Mouse (Mus musculus) heart, postnatal 10 days (tissue): ENCODE data around the gene Rbm17. TPM values are rescaled to one million over a fixed set of nuclear protein-coding genes. Genes with fewer than 3 reads are reported as not detected.
"Not testable (repeated sequence)": the region's sequence is repeated elsewhere in the genome, so short reads cannot be mapped to it uniquely, and the experiment has no call there.

Source experiments
- DNase-seq, 2 experiments: peaks; one replicate each; pipeline ENCODE4 v3.0.0; 2021
- intact Hi-C: fragments of 180-260 bp; cut with DNase I; formaldehyde crosslinking; loops from one replicate; pipeline ENCODE4 v1.15.1; 2025
- total RNA-seq, 2 experiments: library from RNA; stranded (reverse); gene quantifications; 2 replicates each; pipeline ENCODE4 v1.2.3; 2021

Gene Rbm17
- total RNA-seq = 10 to 100 TPM; 64.9 to 80.2 TPM

DNA sequence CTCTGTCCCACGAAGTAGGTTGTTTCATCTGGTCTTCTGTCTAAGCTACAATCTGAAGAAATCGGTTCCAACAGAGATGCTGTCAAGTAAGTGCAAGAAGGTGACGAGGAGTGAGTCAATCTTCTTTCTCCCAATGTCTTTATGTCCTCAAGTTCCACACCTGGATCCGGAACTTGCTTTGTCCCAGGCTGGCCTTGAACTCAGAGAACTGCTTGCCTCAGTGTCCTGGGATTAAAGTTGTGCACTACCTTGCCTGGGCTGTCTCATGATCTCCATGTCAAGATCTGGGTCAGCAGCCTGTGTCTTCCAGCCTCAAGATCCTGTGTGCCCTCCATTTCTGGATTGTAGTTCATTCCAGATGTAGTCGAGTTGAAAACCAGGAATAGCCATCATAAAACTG lies at the start of gene Rbm17:
Gene Rbm17 (minus strand): TSS at position 101 of the 400 bp plus-strand sequence.
- intact Hi-C loops = loop anchor here (5.0 kb wide), 3 partner anchors 58 to 173 kb away; partner anchors contain the start of genes Ankrd16, Fbh1 and Il15ra
- DNase-seq = no peak

GRCm38 (mm10) chr2:11653330-11653729 lies 49.4 kb upstream of the Rbm17 start:
- intact Hi-C loops = no loop called here
- DNase-seq = no peak

- no peak for DNase-seq
- intact Hi-C loops = no loop called here
These were observed 48.8 kb upstream of the Rbm17 start for GRCm38 (mm10) chr2:11652780-11653179.

DNA sequence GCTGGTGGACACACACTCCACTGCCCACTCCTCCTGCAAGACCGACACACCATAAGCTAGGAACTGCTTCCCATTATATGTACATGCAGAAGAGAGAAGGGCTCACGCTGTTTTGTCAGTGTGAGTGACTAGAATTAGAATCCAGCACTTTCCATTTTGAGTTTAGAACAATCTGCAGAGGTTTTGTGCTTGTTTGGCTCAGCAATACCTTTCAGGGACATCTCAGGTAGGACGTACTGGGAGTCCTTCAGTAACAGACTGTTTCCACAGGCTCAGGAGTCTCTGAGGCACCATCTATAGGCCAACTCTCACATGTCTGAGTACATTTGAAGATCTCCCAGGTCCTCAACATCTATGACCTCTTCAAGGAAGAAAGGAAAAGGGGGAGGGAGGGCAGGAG lies 48.2 kb upstream of the Rbm17 start:
- intact Hi-C loops = no loop called here
- no peak for DNase-seq

GRCm38 (mm10) chr2:11651476-11651875 lies 47.5 kb upstream of the Rbm17 start:
- intact Hi-C loops = no loop called here
- DNase-seq = no peak

DNA sequence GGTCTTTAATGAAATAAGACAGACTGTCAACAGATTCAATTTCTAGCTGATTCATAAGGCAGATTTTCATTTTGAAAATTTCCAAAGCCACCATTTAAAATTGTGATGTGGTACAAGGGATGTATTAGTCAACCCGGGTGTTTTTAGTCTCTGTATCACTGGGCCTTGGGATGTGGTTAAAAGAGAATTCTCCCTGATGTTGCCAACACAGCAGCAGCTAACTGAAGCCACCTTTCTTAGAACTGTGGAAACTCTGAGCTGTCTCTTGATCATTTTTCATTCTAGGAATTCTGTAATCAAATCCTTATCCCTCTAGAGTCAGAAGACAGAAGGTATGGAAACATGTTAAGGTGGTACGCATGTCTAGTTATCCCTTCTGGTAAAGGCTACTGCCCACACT lies 41.3 kb upstream of the Rbm17 start:
- intact Hi-C loops = no loop called here
- no peak for DNase-seq

DNA sequence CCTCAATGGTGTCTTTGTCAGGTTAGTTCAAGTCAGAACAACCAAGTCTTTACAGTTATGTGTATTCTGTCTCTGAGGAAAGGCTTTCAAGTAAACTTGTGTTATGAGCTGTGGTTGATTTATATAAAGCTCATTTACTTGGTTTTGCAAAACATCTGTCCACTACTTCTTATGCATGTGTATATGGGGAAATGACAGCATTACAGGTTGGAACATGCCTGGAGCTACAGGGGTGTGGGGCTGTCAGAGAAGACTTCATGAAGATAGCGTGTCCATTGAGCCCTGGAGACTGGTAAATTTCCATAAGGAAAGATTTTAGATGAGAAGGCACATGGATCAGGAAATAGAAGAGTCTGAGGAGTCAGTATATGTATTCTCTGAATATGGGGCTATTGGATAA lies 40.1 kb upstream of the Rbm17 start:
- DNase-seq = no peak
- intact Hi-C loops = no loop called here

GRCm38 (mm10) chr2:11642451-11642941 lies 38.5 kb upstream of the Rbm17 start, which contains the start of gene Il2ra:
Gene Il2ra (plus strand): TSS chr2:11642807.
- no peak for DNase-seq
- intact Hi-C loops = no loop called here

DNA sequence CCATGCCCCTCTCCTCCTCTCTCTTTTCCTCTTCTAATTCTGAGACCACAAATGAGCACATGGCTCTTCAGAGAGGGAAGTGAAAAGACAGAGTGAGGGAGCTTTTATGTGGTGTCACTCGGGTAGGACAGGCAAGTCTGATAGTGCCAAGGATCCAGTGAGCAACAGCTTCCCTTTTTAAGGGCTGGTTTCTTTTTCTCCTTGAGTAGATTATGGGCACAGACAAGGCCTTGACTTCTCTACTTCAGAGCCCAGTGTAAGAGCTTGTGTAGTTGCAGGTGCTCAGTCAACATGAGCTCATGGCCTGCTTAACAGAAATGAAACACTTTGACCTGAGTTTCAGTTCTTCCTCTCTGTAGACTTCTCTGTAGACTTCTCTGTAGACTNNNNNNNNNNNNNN lies 33.2 kb upstream of the Rbm17 start:
- DNase-seq = no peak
- intact Hi-C loops = no loop called here

DNA sequence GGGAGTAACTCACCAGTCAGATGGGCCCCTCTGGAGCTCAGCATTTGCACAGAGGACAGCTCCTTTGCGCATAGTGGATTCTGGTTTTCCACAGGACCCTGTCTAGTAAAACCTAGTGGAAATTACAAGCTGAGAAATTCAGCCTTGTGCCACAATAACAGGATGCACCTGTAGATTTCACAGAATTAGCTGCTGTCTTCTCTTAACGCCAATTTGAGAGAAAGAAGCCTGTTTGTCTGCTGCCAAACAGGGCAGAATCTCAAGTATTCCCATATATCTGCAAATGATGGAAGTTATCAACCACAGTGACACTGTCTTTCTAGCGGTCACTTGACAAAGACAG lies 32.2 kb upstream of the Rbm17 start:
- no peak for DNase-seq
- intact Hi-C loops = no loop called here

DNA sequence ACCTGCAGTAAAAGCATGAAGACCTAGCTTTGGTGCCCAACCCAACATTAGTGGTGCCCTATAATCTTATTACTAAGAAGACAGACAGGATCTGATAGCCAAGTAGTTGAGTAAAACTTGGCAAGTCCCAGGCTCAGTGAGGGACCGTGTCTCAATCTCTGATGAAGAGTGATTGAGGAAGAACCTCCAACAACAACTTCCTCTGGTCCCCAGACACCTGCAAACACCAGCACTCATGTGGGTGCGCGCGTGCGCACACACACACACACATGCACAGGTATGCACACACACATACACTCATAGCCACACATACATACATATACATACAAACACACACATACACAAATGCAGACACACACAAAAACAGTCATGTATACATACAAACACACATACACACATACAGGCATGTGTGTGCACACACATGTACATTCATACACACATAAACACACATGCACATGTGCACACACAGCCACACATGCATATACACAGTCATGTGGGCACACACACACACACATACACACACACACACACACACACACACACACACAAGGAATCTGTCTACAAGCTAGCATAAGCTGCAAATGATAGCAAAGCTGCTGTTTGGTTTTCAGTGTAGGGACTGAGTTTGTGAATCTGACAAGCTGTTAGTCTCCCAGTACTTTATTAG lies 31.7 kb upstream of the Rbm17 start:
- no peak for DNase-seq
- intact Hi-C loops = no loop called here

- intact Hi-C loops = no loop called here
- no peak for DNase-seq
These were observed 31.1 kb upstream of the Rbm17 start for GRCm38 (mm10) chr2:11635035-11635434.

DNA sequence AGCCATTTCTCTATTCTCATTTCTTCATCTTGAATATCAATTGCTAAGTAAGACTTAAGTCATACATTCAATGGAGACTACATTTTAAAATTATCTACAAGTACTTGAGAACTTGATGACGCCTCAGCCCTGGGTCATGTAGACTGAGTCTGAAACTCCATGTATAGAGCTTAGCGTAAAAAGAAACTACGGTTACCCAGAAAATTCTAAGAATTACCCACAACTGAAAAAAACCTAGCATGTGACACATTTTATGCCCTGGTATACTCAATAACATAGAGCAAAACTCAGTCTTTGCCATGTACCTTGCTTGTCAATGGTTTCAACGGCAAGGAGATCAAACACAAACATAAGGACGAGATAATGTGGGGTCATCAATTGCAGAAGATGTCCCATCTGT lies 21.9 kb upstream of the Rbm17 start, which contains the start of gene Gm17490:
Gene Gm17490 (minus strand): TSS at position 375 of the 400 bp plus-strand sequence.
- intact Hi-C loops = no loop called here
- DNase-seq = no peak

GRCm38 (mm10) chr2:11623726-11624125 lies 19.8 kb upstream of the Rbm17 start:
- intact Hi-C loops = no loop called here
- no peak for DNase-seq

GRCm38 (mm10) chr2:11623173-11623572 lies 19.2 kb upstream of the Rbm17 start:
- DNase-seq = no peak
- intact Hi-C loops = no loop called here

- intact Hi-C loops = no loop called here
- DNase-seq = no peak
These were observed 15.6 kb upstream of the Rbm17 start for GRCm38 (mm10) chr2:11619598-11619997.

GRCm38 (mm10) chr2:11616846-11617245 lies 12.9 kb upstream of the Rbm17 start:
- intact Hi-C loops = no loop called here
- DNase-seq = no peak

GRCm38 (mm10) chr2:11612939-11613338 lies 9.0 kb upstream of the Rbm17 start:
- DNase-seq, intact Hi-C loops: not testable (repeated sequence)

DNA sequence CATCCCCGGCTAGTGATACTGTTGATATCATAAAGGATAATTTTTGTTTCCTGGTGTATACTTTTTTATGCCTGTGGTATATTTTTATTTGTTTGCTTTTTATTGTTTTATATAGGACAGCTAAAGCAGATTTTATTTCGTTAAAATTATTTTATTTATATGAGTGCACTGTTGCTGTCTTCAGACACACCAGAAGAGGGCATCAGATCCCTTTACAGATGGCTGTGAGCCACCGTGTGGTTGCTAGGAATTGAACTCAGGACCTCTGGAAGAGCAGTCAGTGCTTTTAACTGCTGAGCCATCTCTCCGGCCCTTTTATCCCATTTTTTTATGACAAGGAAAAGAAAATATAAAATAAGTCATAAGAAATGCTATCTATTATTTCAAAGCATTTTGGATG lies 2.8 kb upstream of the Rbm17 start:
- intact Hi-C loops, DNase-seq: not testable (repeated sequence)

DNA sequence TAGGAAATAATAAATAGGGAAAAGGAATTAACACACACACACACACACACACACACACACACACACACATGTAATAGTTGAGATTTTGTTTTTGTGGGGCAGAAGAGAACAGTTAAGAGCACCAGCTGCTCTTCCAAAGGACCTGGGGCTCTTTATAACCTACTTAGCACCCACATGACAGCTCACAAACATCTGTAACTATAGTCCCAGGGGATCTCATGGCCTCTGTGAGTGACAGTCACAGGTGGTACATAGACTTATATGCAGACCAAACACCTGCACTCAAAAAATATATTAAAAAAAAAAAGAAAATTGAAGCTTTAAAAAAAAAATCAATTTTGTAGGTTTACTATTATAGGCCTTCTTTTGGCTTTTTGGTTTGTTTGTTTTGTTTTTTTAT lies 958 bp upstream of the Rbm17 start:
- no peak for DNase-seq
- intact Hi-C loops = loop anchor here (5.0 kb wide), 3 partner anchors 57 to 172 kb away; partner anchors contain the start of genes Ankrd16, Fbh1 and Il15ra

DNA sequence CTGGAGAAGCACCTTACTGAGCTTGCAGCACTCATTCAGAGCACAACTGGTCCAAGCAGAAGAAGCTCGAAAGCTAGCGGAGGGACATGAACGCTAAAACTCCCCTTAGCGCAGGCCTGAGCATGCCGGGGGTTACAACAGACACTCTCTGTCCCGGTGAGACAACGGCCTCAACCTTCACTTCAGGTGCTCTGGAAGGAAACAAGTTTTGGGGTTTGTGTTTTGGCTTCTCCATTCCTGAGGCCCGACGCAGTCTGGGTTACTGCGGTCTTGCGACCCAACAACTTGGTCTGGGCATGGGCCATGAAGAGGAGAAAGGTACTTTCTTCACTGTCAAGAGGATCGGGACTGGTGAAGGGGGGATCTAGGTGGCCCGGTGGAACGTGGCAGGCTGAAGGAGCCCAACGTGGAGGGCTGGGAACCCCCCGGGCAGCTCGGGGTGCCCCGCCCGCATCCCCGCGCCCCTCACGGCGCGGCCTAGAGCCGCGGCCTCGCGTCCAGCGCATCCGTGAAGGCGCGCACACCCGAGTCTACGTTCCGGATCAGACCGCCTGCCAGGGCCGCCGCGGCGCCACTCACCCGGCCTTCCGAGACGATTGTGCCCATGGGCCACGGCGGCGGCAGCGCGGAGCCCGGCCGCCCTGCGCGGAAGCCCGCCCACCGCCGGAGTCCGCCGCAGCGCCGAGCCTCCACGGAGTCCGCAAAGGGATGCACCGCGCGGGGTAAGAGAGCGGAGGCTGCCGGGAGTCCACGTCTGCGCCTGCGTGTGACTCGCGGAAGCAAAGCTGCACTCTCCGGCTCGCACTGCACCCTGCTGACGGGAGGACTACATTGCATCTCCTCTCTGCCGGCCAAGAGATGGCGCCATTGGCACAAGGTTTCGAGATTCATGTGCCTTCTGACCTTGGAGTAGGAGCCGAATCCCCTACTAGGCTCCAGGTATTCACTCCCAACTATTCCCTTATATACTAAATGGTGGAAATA lies 1.2 kb downstream of the Rbm17 start:
- DNase-seq = peak; percentile 96 to 98
- intact Hi-C loops = loop anchor here (1.0 to 5.0 kb wide), 5 partner anchors 60 to 175 kb away; partner anchors contain the start of genes Ankrd16, Fbh1 and Il15ra
